Mouse (Mus musculus): ENCODE measurements around the gene Coa3.
"Not testable (repeated sequence)": the region's sequence is repeated elsewhere in the genome, so short reads cannot be mapped to it uniquely, and the experiment has no call there.

Coa3 gene
- long read RNA-seq, experiment 1, transcript Coa3-201 (2 exons, 886 nt) = major isoform, 113 of 120 reads
- long read RNA-seq, experiment 1, partial matches to known transcripts = 0 of 120 reads
- long read RNA-seq, experiment 1, other reads (novel, unspliced or antisense) = 7 of 120 reads
- long read RNA-seq, experiment 2, transcript Coa3-201 (2 exons, 886 nt) = major isoform, 227 of 233 reads
- long read RNA-seq, experiment 2, partial matches to known transcripts = 0 of 233 reads
- long read RNA-seq, experiment 2, other reads (novel, unspliced or antisense) = 6 of 233 reads

- intact Hi-C loops (cut with DNase I) = no loop called here
Measured at GRCm38 (mm10) chr11:101278223-101279192, at the start of gene Coa3, which contains the start of gene Cntd1. Gene Coa3 (minus strand): TSS chr11:101279114. Gene Cntd1 (plus strand): TSS chr11:101279012.

GRCm38 (mm10) chr11:101327311-101327710, 48.4 kb upstream of the Coa3 start:
- intact Hi-C loops (cut with DNase I) = no loop called here

- intact Hi-C loops (cut with DNase I) = no loop called here
Measured at GRCm38 (mm10) chr11:101326147-101326546, 47.2 kb upstream of the Coa3 start.

GRCm38 (mm10) chr11:101325201-101325600, 46.3 kb upstream of the Coa3 start:
- intact Hi-C loops (cut with DNase I) = not testable (repeated sequence)

- intact Hi-C loops (cut with DNase I) = no loop called here
Measured at GRCm38 (mm10) chr11:101324763-101325162, 45.8 kb upstream of the Coa3 start, which contains the start of gene Aoc2. Gene Aoc2 (plus strand): TSS chr11:101325063.

GRCm38 (mm10) chr11:101323609-101324008, 44.7 kb upstream of the Coa3 start:
- intact Hi-C loops (cut with DNase I) = loop anchor here (1.0 kb wide), 1 partner anchor 72 kb away; no protein-coding TSS in a partner anchor

- intact Hi-C loops (cut with DNase I) = no loop called here
Measured at GRCm38 (mm10) chr11:101316501-101316917, 37.6 kb upstream of the Coa3 start.

GRCm38 (mm10) chr11:101315665-101316500, 37.0 kb upstream of the Coa3 start, which contains the start of gene Psme3:
Gene Psme3 (plus strand): TSS chr11:101316213.
- intact Hi-C loops (cut with DNase I) = no loop called here

GRCm38 (mm10) chr11:101315082-101315650, 36.3 kb upstream of the Coa3 start:
- intact Hi-C loops (cut with DNase I) = no loop called here

- intact Hi-C loops (cut with DNase I) = no loop called here
Measured at GRCm38 (mm10) chr11:101314567-101314966, 35.7 kb upstream of the Coa3 start.

- intact Hi-C loops (cut with DNase I) = no loop called here
Measured at GRCm38 (mm10) chr11:101312150-101312549, 33.2 kb upstream of the Coa3 start.

- intact Hi-C loops (cut with DNase I) = no loop called here
Measured at GRCm38 (mm10) chr11:101311083-101311482, 32.2 kb upstream of the Coa3 start.

- intact Hi-C loops (cut with DNase I) = no loop called here
Measured at GRCm38 (mm10) chr11:101307744-101308143, 28.8 kb upstream of the Coa3 start.

GRCm38 (mm10) chr11:101302004-101302798, 23.3 kb upstream of the Coa3 start, which contains the start of gene Becn1:
Gene Becn1 (minus strand): TSS chr11:101302286.
- intact Hi-C loops (cut with DNase I) = loop anchor here (2.0 kb wide), 1 partner anchor 89 kb away; no protein-coding TSS in a partner anchor

GRCm38 (mm10) chr11:101301299-101302003, 22.5 kb upstream of the Coa3 start:
- intact Hi-C loops (cut with DNase I) = loop anchor here (2.0 kb wide), 1 partner anchor 89 kb away; no protein-coding TSS in a partner anchor

GRCm38 (mm10) chr11:101300881-101301280, 22.0 kb upstream of the Coa3 start:
- intact Hi-C loops (cut with DNase I) = no loop called here

- intact Hi-C loops (cut with DNase I) = loop anchor here (5.0 kb wide), 1 partner anchor 33 kb away; the partner anchor contains the start of gene Wnk4
Measured at GRCm38 (mm10) chr11:101295191-101295590, 16.3 kb upstream of the Coa3 start.

- intact Hi-C loops (cut with DNase I) = no loop called here
Measured at GRCm38 (mm10) chr11:101291231-101291630, 12.3 kb upstream of the Coa3 start.

GRCm38 (mm10) chr11:101287306-101287705, 8.4 kb upstream of the Coa3 start:
- intact Hi-C loops (cut with DNase I) = no loop called here

Data from adrenal gland (tissue).